Mouse (Mus musculus) kidney, postnatal 14 days (tissue): ENCODE data around the gene Hps3.
A peak's percentile ranks its signal among the peaks of the same experiment; 100 is the strongest.
"Not testable (repeated sequence)": the region's sequence is repeated elsewhere in the genome, so short reads cannot be mapped to it uniquely, and the experiment has no call there.

ENCODE experiments used
- DNase-seq: peaks from one replicate; pipeline ENCODE4 v3.0.0; 2022; ENCODE audit warnings: mixed read lengths

Gene Hps3

DNA sequence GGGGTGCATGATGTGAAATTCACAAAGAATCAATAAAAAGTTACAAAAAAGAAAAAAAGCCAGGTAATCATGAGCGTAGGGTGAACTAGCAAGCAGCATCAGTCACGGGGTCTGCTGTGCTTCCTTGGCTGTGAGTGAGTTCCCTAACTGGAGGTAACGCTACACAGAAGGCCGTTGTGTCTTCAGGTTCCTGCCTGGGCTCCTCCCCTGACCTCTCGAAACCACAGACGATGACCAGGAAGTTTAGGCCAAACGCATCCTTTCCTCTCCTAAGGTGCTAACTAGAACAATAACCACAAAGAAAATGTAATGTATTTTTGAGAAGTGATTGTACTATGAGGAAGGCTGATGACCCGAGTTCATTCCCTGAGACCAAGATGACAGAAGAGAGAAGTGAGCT is 30.7 kb downstream of the Hps3 start:
- DNase-seq, result no peak

GRCm38 (mm10) chr3:20002786-20003185 is 32.3 kb downstream of the Hps3 start:
- peak; percentile 21 for DNase-seq

DNA sequence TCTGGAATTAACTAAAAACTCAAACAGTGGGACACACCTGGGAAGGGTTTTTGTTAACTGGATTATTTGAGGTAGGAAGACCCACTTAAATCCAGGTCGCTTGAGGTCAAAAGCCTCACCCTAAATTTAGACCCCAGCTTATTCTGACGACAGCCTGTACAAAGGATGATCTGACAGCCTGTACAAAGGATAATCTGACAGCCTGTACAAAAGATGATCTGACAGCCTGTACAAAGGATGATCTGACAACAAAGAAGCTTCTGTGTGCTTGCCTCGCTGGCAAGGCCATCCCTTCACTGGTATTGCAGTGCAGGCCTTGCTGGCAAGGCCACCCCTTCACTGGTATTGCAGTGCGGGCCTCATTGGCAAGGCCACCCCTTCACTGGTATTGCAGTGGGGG is 34.3 kb downstream of the Hps3 start:
- no peak for DNase-seq

DNA sequence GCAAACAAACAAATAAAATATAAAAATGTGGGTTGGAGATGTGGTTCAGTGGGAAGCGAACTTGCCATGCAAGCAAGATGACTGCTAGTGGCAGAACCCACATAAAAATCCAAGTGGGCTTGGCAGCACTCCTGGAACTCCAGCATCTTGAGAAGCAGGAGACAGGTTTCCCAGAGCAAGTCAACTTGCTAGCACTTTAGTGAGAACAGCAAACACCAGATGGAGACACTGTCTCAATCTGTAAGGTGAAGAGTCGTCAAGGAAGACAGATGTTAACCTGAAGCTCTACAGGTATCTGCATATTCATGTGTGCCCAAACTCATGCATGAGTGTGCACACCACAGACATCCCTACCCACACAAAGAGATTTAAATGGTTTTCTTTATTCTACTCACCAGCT is 35.6 kb downstream of the Hps3 start:
- DNase-seq, result no peak

DNA sequence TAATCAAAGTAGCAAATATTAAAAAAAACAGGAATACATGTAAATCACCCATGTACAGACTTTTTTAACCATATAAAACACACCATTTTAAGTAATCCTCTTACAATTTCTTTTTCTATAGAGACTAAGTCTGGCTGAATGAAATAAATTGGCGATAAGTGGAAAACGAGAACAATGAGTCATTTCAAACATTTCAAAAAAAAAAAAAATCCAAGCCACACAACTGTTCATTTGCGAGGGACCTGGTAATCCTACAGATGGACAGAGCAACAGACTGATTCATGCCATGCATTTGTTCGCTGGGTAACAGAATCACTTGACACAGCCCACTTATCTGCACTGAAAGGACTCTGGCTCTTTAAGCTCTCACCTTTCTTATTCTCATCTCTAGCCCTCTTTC is 42.7 kb downstream of the Hps3 start:
- DNase-seq, result no peak

- no peak for DNase-seq
Measured at GRCm38 (mm10) chr3:19990031-19990430, 45.1 kb downstream of the Hps3 start.

DNA sequence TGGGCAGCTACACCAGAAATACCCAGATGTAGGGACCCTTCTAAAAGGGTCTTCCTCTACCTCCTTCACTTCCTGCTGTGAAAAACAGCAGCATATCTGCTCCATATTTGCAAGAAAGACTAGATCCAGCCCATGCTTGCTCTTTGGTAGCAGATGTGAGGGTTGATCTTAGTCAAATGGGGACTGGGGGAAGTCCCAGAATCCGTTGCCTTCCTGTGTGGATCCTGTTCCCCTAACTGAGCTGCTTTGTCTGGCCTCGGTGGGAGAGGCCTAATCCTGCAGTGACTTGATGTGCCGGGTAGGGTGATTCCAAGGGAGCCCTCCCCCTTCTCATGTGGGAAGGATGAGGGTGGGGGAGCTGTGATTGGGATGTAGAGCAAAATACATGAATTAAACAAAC is 49.0 kb downstream of the Hps3 start:
- no peak for DNase-seq

GRCm38 (mm10) chr3:19982846-19983245 is 52.3 kb downstream of the Hps3 start:
- DNase-seq, result peak; percentile 23

DNA sequence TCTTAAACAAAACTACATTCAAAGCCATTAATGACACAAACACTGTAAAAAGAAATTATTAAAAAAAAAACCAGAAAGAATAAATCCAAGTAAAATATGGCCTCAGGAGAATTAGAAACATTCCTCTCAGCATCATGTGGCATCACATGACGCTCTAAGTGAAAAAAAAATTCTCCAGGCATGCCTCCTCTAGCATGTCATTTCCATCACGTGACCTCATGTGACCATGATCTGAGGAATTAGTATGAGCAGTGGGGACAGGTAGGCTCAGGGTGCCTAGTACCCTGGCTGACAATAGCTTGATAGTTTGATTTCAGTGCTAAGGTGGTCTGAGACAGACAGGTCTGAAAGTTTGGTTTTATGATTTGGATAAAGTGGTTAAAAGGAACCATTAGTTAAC is 54.0 kb downstream of the Hps3 start:
- no peak for DNase-seq

GRCm38 (mm10) chr3:19978474-19978873 is 56.6 kb downstream of the Hps3 start:
- DNase-seq, result peak; percentile 75

DNA sequence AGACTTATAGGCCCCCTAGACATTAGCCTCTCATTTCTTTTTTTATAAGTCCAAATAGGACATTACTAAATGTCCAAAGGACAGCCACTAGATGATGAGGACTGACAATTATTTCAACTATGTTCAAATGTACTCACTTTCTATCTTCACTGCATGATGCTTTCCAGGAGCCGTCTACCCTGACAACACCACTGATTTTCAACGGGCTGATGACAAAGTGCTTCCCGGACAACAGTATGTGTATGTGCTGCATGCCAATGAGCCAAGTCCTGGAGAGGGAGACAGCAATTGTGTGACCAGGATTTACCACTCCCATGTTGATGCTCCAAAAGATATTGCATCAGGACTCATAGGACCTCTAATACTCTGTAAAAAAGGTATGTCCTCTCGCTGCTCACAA is 69.0 kb downstream of the Hps3 start:
- no peak for DNase-seq

- DNase-seq, result no peak
Measured at GRCm38 (mm10) chr3:19965239-19965638, 69.9 kb downstream of the Hps3 start.

DNA sequence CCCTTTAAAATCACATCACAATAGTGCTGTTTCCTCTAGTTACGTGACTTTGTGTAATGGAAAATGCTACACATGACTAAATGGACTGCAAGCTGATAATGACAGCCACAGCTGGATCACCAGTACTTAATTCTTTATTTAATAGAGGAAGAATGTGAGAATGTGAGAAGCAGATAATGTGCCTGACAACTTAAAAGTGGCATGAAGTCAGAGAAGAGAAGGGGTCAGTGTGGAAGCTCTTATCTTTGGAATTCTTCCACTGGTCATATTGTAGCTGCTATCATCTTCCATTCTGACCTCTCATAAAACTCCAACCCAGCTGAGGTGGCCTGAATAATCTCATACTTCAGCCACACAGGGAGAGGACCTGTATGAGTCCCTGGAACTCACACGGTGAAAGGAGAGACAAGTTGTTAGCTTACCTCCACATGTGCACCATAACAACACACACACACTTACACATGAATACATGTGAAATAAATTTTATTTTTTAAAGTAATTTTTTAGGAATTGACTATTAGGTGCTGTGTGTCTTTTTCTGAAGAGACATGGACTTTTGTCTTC is 70.4 kb downstream of the Hps3 start:
- no peak for DNase-seq

- DNase-seq, result peak; percentile 10
Measured at GRCm38 (mm10) chr3:19962769-19963513, 72.2 kb downstream of the Hps3 start.

DNA sequence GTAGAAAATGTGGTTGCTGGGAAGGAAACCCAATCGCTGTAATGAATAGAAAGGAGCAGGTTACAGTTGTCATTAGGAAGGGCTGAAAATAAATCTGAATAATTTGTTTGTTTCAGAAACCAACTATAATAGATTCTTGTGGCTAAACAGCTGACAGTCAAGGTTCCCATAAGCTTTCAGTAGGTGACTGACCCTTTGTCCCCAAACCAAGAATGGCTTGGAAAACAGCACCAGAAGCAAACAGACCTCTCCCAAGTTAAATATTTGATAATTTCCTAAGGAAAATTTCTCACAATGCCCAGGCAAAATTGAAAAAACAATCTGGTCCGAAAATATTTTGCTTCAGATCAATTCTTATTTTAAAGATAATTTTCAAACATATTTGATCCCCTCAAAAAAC is 73.8 kb downstream of the Hps3 start:
- DNase-seq, result no peak

GRCm38 (mm10) chr3:19960570-19961114 is 74.5 kb downstream of the Hps3 start:
- no peak for DNase-seq

- DNase-seq, result no peak
Measured at GRCm38 (mm10) chr3:19958983-19959382, 76.1 kb downstream of the Hps3 start.

GRCm38 (mm10) chr3:19958031-19958430 is 77.1 kb downstream of the Hps3 start:
- no peak for DNase-seq

DNA sequence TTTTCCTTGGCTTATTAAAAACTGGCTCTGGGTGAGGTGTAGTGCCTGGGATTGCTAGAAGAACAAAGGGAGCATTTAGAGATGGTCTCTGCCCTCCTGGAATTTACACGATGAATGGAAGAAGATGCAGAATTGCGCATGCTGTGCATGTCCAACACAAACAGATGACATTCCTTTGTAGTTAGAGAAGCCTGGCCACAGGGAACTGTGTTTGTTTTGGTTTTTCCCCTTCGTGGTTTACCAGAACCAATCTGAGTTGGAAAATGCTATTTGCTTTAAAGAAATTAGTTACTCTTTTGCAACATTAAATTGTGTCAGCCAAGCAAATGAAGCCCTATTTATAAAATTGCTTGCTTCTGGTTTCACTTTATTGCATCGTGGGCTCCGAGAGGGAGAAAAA is 78.2 kb downstream of the Hps3 start, which contains the start of gene Cp:
Gene Cp (plus strand): TSS at position 170 of the 400 bp plus-strand sequence.
- peak; percentile 12 for DNase-seq

DNA sequence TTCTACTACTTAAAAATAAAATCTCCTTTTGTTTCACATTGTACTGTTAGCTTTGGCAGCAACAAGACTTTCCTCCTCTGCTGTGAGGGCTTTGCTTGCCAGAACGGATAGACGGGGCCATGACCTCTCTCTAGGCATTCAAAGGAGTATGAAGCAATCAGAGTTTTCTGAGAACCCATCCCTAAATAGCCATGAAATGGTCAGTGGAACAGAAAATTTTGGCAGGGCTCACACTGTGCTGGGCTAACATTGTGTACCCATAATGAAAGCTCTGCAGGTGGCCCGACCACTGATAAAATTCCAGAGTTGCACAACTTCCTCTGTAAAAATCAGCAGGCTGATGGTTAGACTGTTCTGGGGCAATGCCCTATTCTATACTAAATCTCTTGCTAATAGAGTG is 81.2 kb downstream of the Hps3 start:
- DNase-seq, result peak; percentile 78

GRCm38 (mm10) chr3:19953425-19953824 is 81.7 kb downstream of the Hps3 start:
- DNase-seq, result no peak

DNA sequence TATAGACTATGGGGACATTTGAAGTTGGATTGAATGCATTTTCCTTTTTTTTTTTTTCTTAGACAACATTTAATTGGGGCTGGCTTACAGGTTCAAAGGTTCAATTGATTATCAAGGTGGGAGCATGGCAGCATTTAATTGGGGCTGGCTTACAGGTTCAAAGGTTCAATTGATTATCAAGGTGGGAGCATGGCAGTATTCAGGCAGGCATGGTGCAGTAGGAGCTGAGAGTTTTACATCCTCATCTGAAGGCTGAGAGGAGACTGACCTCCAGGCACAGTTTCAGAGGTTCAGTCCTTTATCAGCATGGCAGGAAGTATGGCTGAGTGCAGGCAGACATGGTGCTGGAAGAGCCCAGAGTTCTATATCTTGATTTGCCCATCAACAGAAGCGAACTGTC is 85.7 kb downstream of the Hps3 start:
- not testable (repeated sequence) for DNase-seq

- DNase-seq, result no peak
Measured at GRCm38 (mm10) chr3:19948552-19948951, 86.6 kb downstream of the Hps3 start.
